Mouse (Mus musculus) spleen, postnatal 10 days (tissue): Measurements from ENCODE around the gene Knstrn.
A peak's percentile ranks its signal among the peaks of the same experiment; 100 is the strongest.

Experiments
- DNase-seq, 2 experiments: peaks; one replicate each; pipeline ENCODE4 v3.0.0; 2021 to 2022; ENCODE audit warnings: low spot score in 2 of 2

Knstrn gene

DNA sequence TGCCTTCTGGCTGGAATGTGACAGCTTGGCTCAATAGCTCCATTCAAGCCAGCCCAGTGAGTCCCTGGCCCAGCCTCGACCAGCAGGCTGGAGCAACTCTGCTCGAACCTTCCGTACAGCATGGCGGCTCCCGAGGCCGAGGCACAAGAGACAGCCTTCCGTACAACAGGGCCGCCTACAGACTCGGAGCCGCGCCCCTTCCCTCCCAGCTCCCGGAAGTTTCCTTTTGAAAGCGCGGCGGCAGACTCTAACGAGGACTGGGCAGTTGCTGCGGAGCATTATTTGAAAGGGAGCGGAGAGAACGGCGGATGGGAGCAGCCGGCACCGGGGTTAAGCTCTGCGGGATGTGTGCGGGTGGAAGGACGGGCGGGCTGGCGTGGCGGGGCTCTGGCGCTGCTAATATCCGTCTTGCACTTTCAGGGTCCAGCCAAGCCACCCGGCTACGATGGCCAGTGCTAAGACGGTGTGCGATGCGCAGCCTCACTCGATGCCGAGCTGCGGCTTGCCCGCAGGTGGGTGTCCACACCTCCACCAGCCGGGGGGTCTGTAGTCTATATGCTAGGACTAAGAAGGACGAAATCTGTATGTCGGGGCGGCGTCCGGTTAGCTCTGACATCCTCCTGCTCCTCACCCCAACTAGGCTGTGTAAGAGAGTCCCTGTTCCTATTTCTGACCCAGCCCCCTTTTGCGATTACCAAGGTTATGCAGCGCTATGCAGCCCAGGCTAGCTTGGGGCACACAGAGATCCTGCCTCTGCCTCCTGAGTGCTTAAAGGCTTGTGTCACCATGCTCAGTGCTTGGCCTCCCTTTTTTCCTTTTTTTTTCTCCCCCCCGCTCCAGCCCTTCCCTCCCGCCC lies at the start of gene Knstrn:
TSS of gene Knstrn (plus strand) at position 23 of the 856 bp plus-strand sequence.
- peak; percentile 89 to 96 for DNase-seq

DNA sequence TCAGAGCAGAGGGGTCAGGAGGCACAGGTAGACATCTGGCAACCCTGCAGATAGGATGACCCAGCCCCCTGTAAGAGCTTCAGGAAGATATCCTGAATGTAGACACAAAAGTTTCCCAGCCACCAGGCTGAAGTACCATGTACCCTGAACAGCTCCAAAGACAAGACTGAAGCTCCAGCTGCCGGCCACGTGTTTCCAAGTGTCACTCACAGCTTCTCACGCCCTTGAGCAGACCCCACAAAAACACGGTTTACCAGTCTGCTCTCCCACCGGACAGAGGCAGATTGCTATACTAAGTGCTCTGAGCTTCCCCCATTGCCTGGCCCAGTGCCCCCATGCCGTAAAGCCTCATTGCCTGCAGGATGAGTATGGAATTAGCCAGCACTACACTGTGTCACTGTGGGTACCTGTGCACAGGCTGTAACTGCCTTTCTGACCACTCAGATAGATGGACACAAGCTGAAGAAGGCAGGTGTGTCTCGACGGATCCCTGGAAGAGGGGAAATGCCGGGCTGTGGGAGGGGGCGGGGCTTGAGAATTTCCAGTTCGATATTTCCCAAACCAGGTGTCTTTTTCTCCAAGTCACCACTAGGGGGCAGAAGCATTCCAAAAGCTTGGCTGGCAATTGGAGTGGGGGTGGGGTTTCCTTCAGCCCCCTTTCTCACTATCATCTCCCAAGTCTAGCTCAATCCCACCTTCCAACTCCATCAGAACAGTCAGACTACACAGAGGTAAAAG lies 49.5 kb upstream of the Knstrn start:
- DNase-seq: peak in 1 of 2 experiments; percentile 47

DNA sequence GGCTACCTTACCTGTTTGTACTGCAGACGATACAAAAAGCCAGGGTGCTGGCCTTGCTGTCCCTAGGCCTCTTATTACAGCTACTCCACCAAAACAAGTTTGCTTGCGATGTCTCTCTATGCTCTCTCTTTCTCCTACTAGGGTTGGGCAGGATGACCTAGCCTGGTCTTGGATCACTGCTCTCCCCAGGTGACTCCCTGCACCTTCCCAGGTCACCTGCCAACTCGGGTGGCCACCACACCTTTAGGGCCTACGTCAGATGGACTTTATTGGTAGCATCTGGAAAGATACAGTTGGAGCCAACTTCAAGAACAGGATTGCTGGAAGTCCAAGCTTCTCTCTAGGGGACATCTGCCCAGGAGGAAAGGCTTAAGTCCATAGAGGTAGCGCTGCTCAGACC lies 48.9 kb upstream of the Knstrn start:
- no peak for DNase-seq

DNA sequence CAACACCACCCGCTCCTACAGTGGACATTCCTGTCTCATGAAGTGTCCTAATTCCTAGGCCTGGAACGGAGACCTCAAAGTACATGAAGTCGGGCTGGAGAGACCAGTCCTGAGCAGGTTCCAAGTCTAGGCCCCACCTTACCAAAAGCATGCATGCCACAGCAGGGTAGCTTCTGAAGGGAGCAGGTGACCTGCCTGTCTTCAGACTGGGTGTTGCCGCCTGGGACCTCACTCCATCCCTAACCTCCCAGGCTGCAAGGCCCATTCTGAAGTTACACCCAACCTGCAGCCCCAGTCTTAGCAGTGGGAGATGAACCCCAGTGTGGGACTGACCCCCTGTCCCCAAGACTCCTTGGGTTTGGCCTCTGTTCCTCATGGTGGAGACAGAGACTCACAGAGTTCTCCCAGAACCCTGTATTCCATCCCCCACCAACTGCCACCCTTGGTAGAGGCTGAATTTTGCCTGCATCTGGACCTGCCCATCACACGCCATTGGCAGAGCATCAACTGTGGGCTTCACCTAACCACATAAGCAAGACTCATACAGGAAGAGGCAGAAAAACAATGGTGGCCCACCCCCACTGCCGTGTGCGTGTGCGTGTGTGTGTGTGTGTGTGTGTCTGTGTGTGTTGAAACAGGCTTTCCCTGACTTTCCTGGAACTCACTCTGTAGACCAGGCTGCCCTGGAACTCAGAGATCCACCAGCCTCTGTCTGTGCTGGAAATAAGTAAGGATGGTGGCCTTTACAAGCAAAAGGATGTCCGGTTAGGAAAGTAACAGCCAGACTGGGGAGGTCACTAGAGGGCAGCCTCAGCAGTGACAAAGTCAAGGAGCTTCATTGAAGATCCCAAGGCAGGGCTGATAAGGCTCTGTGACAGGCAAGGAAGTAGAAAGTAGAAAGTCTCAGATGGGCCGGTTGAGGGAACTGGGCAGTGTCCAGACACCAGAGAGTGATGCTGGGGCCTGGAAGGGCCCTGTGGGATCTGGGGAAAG lies 47.5 kb upstream of the Knstrn start:
- DNase-seq: no peak

DNA sequence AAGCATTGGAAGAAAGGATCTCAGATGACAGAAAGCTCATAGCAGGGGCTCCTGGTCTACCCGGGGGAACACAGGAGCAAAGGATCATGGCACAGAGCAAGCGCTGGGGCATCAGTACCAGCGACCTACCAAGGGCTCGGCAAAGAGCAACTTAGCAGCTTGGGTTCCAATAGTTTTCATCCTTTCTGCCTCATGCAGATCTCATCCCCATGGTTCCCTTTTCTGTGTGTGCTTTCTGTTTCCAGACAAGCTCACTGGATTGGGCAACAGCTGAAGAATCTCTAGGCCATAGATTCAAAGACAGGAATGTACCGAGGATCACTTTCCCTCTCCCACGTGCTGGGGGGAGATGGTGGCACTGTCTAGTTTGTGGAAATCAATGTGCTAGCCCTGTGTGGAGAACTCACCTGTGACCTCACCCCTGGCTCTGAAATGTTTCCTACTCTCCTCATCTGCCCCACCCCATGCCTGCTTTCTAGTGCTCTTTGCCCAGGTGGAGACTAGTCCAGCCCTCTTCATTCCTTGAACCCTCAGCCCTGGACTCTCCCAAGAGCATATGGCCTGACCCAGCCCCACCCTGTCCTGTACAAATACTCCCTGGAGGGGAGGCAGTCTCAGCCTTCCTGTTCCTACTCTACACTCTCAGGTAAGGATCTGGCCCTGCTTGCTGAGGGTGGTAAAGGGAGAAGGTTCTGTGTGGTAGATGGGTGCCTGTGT lies 41.5 kb upstream of the Knstrn start, which contains the start of gene Phgr1:
TSS of gene Phgr1 (plus strand) at position 612 of the 717 bp plus-strand sequence.
- DNase-seq: no peak

DNA sequence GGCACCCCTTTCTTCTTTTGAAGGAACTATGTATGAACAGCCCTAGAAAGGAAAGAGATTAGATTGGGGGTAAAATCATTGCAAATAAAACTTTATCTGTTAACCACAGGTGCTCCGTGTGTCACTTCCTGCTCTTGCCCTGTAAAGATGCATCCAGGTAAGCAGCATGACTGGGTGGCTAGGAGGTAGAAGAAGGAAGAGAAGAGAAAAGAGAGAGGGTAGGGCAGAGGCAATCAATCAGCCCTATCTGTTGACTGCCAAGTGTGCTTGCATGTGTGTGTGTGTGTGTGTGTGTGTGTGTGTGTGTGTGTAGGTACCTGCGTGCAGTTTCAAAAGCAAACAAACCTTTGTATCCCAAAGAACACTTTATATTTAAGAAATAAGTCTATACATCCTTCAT lies 39.3 kb upstream of the Knstrn start:
- no peak for DNase-seq

DNA sequence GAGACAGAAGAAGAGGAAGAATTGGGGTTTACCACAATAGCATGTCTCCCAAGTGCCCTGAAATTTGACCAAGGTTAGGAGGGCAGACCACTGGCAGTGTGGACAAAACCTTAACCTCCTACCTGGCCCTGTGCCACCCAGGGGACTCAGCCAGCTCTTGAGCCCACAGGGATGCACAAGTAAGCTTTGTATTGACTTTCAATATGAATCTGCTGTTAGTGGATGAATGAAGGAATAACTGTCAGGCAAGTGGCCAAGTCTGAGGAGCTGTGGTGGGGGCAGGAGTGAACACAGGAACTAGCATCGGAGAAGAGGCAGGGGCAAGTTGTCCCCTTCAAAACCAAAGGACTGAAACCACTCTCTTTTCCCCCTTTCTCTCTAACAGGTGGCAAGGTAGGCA lies 38.4 kb upstream of the Knstrn start:
- no peak for DNase-seq

DNA sequence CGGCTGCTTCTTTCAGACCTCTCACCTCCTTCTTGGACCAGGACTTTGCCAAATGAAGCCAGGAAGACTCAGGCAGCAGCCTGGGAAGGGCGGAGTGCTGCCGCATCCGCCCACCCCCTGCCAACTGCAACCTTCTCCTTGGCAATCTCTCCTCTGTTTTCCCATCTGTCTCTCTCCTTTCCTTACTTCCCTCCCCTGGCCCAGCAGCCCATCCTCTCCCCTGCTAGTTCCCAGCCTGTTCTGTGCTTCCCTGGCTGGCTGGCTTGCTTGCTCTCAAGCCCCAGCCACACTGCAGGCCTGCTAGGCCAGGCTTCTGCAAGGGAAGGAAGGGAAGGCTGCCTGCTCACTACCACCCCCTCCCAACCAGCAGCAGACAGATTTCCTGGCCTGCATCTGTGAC lies 38.0 kb upstream of the Knstrn start:
- DNase-seq: no peak

DNA sequence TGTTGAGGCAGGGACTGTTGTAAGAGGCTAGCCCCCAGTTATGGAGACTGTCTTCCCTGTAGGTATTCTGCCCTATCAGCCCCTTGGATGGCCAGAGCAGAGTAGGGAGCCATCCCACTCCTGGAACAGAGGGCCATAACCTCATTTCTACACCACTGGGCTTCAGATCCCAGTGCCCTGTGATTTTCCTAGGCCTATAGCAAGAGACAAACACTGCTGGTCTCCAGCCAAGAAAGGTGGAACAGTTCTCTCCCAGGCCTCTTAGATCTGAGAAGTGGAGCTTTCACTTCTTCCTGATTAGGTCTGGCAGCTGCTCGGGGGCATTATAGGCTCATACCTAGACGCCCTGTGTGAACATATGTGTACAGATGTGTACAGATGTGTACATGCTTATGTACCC lies 37.5 kb upstream of the Knstrn start:
- DNase-seq: no peak

DNA sequence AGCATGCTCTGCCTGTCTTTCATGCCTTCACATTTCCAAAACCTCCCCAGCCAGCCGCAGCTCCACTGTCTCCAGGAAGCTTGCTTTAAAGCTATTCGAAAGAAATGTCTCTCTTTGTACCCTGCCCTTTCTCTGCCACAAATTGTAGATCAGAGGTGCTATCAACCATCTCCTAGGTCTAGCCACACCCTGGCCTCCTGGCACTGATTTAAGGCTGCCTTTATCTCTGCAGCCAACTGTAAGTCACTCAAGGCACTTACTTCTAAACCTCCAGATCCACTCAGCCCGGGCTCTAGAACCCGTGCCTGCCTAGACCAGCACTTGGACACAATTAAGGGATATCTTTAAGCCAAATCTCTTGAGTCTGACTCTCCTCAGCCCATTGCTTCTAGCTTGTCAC lies 35.4 kb upstream of the Knstrn start:
- DNase-seq: no peak

DNA sequence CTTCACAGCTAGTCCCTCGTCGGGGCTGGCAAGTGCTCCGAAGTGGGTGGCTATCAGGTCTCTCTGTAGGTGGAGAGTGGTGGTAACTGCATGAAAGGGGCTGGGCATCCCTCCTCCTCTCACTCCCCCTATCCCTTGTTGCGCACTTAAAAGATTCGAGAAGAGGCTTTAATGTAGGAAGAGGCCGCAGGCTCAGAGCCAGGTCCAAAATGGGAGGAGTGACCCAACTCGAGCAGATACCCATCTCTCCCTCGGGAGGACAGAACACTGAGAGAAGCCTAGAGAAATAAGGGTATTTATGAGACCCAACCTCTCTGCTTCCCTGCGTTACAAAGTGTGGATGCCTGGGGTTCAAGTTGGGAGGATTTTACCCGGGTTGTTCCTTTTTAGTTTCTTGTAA lies 34.7 kb upstream of the Knstrn start:
- DNase-seq: no peak

DNA sequence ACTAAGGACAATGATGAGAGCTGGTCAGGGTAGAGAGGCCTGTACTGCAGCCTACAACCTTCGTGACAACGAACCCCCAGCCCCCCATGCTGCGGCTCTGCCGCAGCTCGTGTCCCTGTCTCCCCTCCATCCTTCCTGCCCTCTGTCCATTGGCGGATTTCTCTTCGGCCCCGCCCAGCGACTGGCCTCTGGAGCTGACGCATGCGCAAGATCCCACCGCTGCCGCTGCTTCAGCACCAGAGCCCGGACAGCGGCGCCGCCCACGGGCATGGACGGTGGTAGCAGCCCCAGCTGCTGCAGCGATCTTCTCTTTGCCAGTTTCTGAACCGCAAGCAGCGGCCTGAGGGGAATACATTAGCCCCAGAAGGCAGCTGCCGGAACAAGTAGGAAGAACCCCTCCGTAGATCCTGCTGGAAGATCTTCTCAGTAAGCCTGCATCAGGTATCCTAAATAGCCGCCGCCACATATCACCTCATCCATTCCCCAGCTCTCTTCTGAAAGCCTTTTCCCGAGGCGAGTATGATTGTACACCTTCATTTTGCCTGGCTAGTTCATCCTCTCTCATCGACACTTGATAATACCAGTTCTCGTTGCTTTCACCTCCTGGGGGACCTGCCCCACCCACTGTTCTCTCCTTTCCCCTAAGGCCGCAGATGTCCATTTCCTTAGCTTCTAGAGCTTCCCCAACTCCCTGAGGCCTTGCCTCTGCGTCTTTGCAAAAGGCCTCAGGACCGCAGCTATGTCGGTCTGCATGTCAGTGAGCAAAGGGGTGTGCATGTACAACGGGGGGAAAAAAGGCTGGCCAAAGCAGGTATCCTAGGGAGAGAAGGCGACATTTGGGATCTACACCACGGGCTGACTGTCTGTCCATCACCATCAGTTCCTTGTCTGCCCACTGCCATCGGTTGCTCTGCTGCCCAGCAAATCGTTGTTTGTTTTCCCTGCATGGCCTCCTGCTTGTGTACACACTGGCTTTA lies 34.0 kb upstream of the Knstrn start, which contains the start of gene Disp2:
TSS of gene Disp2 (plus strand) at position 216 of the 977 bp plus-strand sequence.
- peak; percentile 71 to 88 for DNase-seq

DNA sequence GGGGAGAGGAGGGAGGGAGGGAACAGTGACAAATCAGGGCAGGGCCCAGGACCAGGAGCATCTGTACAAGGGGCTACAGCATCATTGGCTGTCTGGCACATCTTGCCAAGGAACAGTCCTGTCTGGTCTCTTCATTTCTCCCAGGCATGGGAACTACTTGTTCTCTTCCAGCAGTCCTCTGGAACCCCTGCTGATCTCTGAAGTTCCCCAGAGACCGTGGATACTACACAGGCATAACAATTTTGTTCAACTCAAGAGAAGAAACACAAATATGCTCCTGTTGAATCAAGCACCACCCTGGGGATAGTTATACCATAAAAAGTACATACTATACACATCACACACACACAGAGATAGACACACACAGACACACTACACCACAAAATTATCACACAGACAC lies 32.7 kb upstream of the Knstrn start:
- DNase-seq: no peak

DNA sequence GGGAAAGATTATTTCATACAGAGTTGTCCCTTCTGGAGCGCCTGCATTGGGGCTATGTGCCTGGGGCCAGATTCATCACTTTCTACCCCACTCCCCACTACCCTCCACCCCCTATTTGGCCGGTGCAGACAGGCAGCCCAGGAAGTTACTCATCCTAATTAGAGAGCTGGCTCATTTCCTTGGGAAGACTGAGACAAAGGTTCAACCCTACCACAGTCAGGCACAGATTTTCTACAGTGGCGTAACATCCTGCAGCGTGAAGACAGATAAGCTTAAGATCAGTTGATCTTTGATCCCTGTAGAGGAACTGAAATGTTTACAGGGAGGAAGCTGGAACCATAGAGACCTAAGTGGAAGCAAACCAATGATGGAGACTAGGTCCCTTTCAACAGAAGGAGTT lies 31.5 kb upstream of the Knstrn start:
- DNase-seq: no peak

DNA sequence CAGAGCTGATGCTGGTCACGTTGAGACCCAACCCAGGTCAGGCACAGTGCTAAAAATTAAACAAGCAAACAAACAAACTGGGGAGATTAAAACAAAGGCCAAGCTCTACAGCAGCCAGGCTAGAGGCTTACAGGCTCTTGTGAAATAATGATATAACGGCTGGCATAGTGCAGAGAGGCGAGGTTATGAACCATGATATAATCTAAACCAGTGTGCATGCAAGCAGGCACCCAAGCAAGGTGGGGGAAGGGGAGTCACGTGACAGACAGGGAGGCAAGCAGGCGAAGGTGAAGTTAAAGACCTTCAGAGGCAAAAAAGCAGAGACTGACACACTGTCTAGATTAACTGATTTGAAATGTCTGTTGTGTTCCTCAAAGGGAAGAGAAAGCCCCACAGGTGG lies 30.7 kb upstream of the Knstrn start:
- DNase-seq: no peak

DNA sequence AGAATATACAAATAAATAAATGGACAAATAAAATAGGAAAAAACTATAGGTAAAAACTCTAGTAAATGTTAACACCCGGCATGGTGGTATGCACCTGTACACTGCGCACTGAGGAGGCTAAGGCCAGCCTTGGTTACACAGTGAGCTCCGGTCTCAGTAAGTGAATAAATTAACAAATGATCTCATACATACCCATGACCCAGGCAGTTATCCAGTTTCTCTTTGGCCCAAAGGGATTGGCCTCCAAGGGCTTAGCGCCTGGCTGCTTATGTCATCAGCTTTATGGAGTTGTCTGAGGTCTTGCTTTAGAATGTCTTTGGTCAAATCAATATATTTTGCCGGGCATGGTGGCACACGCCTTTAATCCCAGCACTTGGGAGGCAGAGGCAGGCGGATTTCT lies 30.1 kb upstream of the Knstrn start:
- no peak for DNase-seq

DNA sequence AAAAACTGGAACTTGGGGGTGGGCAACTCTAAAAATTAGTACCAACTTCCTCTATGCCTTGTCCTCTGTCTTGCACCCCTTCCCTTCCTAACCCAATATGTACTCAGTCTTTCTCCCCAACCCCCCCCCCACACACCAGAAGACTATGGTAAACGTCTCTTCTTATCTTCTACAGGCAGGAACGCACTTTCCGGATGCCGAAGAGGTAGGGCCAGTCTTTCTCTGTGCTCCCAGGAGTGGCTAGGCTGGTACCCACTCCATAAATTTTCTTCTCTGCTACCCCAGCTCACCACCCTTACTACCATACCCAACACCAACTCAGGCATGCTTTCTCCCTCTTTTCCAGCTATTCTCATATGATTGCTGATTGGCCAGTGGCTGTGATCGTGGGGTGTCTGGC lies 27.3 kb upstream of the Knstrn start:
- no peak for DNase-seq

DNA sequence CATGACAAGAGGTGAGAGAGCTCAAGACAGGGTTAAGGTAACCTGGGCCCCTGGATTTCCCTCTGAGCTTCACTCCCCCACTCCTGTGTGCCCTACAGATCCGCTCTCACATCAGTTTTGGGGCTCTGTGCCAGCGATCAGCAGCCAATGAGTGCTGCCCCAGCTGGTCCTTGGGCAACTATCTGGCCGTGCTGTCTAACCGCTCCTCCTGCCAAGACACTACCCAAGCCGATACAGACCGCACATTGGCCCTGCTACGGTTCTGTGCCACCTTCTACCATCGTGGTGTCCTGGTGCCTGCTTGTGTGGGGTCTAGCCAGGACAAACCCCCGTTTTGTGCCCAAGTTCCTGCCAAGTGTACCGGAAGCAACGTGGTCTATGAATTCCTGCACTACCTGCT lies 24.3 kb upstream of the Knstrn start:
- no peak for DNase-seq

DNA sequence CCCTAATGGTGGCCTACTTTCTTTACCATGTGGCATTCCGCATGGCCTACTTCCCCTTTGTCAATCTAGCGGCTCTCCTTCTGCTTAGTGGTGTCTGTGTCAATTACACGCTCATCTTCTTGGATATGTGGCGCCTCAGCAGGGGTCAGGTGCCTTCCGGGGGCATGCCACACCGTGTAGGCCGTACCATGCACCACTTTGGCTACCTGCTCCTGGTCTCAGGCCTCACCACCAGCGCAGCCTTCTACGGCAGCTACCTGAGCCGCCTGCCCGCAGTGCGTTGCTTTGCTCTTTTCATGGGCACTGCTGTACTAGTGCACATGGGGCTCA lies 23.6 kb upstream of the Knstrn start:
- DNase-seq: no peak
